Mouse (Mus musculus): ENCODE measurements around the gene Iqcj. TPM values are rescaled to one million over a fixed set of nuclear protein-coding genes. Genes with fewer than 3 reads are reported as not detected.
A peak's percentile ranks its signal among the peaks of the same experiment; 100 is the strongest.

Gene Iqcj
- polyA plus RNA-seq, 1 experiment from 2014 or later: not detected

- no peak for ATAC-seq
- TF ChIP-seq CTCF (IDR thresholded peaks at IDR 0.05; ENCODE audit: low read depth) (no peak), EP300 (IDR thresholded peaks at IDR 0.05; ENCODE audit: low read depth) (no peak)
- WGBS (ENCODE audit: insufficient replicate concordance): 78% methylated on average over 1 of the region's 1 CpGs
These were observed 123.8 kb downstream of the Iqcj start for GRCm38 (mm10) chr3:68015786-68016185.

GRCm38 (mm10) chr3:68019401-68019800 is 127.4 kb downstream of the Iqcj start:
- H3K4me3 ChIP-seq (ENCODE audit: low read depth, low read length): no peak overlapping the region
- ATAC-seq (no peak), DNase-seq (no peak)
- no peaks in the 10 kb centered on the region for H3K36me3 ChIP-seq (replicated peaks; ENCODE audit: insufficient read depth, low read length)
- no peaks in the 10 kb centered on the region for H3K4me1 ChIP-seq (ENCODE audit: insufficient read depth)
- no peaks in the 10 kb centered on the region for H3K9me3 ChIP-seq (ENCODE audit: low read length)
- no peak for TF ChIP-seq CTCF (IDR thresholded peaks at IDR 0.05; ENCODE audit: low read depth)
- TF ChIP-seq EP300 (IDR thresholded peaks at IDR 0.05; ENCODE audit: low read depth): no peak
- WGBS (ENCODE audit: insufficient replicate concordance): 65% methylated on average over 4 of the region's 4 CpGs
- H3K4me2 ChIP-seq (ENCODE audit: low read depth, low read length): no peak overlapping the region
- no peaks in the 10 kb centered on the region for H3K27me3 ChIP-seq (ENCODE audit: insufficient read depth, low read length)
- H3K27ac ChIP-seq (ENCODE audit: low read depth): no peak overlapping the region
- H3K9ac ChIP-seq (replicated peaks): no peak overlapping the region

More at GRCm38 (mm10) chr3:68015786-68016185, 123.8 kb downstream of the Iqcj start:
- H3K4me1 ChIP-seq (ENCODE audit: insufficient read depth): no peaks in the 10 kb centered on the region
- H3K9ac ChIP-seq (replicated peaks): no peak overlapping the region
- H3K9me3 ChIP-seq (ENCODE audit: low read length): no peaks in the 10 kb centered on the region
- no peak for DNase-seq
- H3K4me3 ChIP-seq (ENCODE audit: low read depth, low read length): no peak overlapping the region
- no peak overlapping the region for H3K27ac ChIP-seq (ENCODE audit: low read depth)
- no peaks in the 10 kb centered on the region for H3K27me3 ChIP-seq (ENCODE audit: insufficient read depth, low read length)
- H3K4me2 ChIP-seq (ENCODE audit: low read depth, low read length): no peak overlapping the region
- no peaks in the 10 kb centered on the region for H3K36me3 ChIP-seq (replicated peaks; ENCODE audit: insufficient read depth, low read length)

DNA sequence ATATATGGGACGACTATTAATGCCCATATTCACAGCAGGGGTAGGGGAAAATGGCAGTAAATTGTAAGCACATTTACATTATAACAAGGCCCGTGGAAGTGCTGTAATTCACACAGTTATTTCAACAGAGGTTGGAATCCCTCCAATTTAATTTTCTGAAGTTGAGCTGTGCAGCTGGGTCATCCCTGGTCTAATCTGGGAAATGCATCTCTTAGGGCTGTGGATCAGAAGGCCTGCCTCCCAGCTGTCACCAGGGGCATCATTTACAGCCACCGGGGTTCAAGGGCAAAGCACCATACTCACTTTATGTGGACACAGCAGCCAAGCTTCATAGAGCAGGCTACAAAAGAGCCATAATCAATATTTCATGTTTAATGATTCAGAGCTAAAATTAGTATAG is 144.1 kb downstream of the Iqcj start:
- Histone ChIP-seq H3K4me1 (ENCODE audit: insufficient read depth) (no peaks in the 10 kb centered on the region), H3K27ac (ENCODE audit: low read depth) (no peak overlapping the region), H3K9me3 (ENCODE audit: low read length) (no peaks in the 10 kb centered on the region), H3K4me3 (ENCODE audit: low read depth, low read length) (no peak overlapping the region), H3K4me2 (ENCODE audit: low read depth, low read length) (no peak overlapping the region), H3K9ac (replicated peaks) (no peak overlapping the region), H3K36me3 (replicated peaks; ENCODE audit: insufficient read depth, low read length) (no peaks in the 10 kb centered on the region), H3K27me3 (ENCODE audit: insufficient read depth, low read length) (no peaks in the 10 kb centered on the region)
- TF ChIP-seq EP300 (IDR thresholded peaks at IDR 0.05; ENCODE audit: low read depth) (no peak), CTCF (IDR thresholded peaks at IDR 0.05; ENCODE audit: low read depth) (no peak)
- WGBS (ENCODE audit: insufficient replicate concordance): 65% methylated on average over 3 of the region's 3 CpGs
- ATAC-seq: no peak
- no peak for DNase-seq

DNA sequence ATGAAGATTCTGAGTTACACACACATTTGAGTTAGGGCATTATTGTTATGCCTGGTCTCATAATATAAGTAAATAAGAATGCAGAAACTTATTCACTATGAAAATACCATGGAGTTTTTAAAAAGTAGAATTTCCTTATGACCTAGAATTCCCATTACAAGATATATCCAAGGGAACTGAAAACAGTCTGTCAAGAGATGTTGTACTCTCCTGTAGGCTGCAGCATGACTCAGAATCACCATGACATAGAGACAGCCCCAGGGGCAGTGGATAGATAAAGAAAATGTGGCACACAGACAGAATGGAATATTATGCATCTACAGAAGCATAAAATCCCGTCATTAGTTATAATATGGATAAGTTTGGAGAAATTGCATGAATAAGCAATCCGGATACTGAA is 150.9 kb downstream of the Iqcj start:
- no peak overlapping the region for H3K4me3 ChIP-seq (ENCODE audit: low read depth, low read length)
- no peak overlapping the region for H3K27ac ChIP-seq (ENCODE audit: low read depth)
- no peak for TF ChIP-seq EP300 (IDR thresholded peaks at IDR 0.05; ENCODE audit: low read depth)
- TF ChIP-seq CTCF (IDR thresholded peaks at IDR 0.05; ENCODE audit: low read depth): no peak
- 80% methylated on average over 2 of the region's 2 CpGs for WGBS (ENCODE audit: insufficient replicate concordance)
- ATAC-seq (no peak), DNase-seq (no peak)
- no peaks in the 10 kb centered on the region for H3K9me3 ChIP-seq (ENCODE audit: low read length)
- no peaks in the 10 kb centered on the region for H3K4me1 ChIP-seq (ENCODE audit: insufficient read depth)
- H3K9ac ChIP-seq (replicated peaks): no peak overlapping the region
- no peak overlapping the region for H3K4me2 ChIP-seq (ENCODE audit: low read depth, low read length)
- H3K36me3 ChIP-seq (replicated peaks; ENCODE audit: insufficient read depth, low read length): no peaks in the 10 kb centered on the region
- no peaks in the 10 kb centered on the region for H3K27me3 ChIP-seq (ENCODE audit: insufficient read depth, low read length)

- ATAC-seq (no peak), DNase-seq (no peak)
- peak; percentile 81 for TF ChIP-seq CTCF (IDR thresholded peaks at IDR 0.05; ENCODE audit: low read depth)
- TF ChIP-seq EP300 (IDR thresholded peaks at IDR 0.05; ENCODE audit: low read depth): no peak
- no peaks in the 10 kb centered on the region for H3K4me1 ChIP-seq (ENCODE audit: insufficient read depth)
- 45% methylated on average over 9 of the region's 9 CpGs for WGBS (ENCODE audit: insufficient replicate concordance)
- no peak overlapping the region for H3K9ac ChIP-seq (replicated peaks)
- no peak overlapping the region for H3K4me3 ChIP-seq (ENCODE audit: low read depth, low read length)
- no peaks in the 10 kb centered on the region for H3K27me3 ChIP-seq (ENCODE audit: insufficient read depth, low read length)
- H3K36me3 ChIP-seq (replicated peaks; ENCODE audit: insufficient read depth, low read length): no peaks in the 10 kb centered on the region
- no peaks in the 10 kb centered on the region for H3K9me3 ChIP-seq (ENCODE audit: low read length)
- H3K4me2 ChIP-seq (ENCODE audit: low read depth, low read length): no peak overlapping the region
- no peak overlapping the region for H3K27ac ChIP-seq (ENCODE audit: low read depth)
These were observed 153.7 kb downstream of the Iqcj start for GRCm38 (mm10) chr3:68045475-68046416.

DNA sequence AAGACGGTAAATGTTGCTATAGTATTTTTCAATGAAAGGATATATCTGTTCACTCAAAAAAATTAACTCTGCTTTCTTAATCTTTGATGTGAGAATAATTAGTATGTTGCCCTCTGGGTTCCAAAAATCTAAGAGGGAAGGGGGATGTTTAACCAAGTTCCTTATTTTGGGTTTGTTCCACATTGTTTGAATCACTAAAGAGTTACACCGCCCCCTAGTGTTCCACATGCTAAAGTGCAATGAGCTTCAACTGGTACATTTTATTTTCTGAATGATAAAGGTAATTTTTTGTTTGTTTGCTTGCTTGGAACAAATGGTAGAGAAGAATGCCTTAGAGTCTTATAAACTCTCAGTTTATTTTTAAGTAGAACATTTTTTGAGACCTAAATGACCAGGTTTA is 161.5 kb downstream of the Iqcj start:
- no peak overlapping the region for H3K4me2 ChIP-seq (ENCODE audit: low read depth, low read length)
- TF ChIP-seq CTCF (IDR thresholded peaks at IDR 0.05; ENCODE audit: low read depth) (peak; percentile 68), EP300 (IDR thresholded peaks at IDR 0.05; ENCODE audit: low read depth) (no peak)
- 47% methylated on average over 2 of the region's 2 CpGs for WGBS (ENCODE audit: insufficient replicate concordance)
- ATAC-seq: no peak
- H3K9me3 ChIP-seq (ENCODE audit: low read length): no peaks in the 10 kb centered on the region
- H3K9ac ChIP-seq (replicated peaks): no peak overlapping the region
- H3K4me3 ChIP-seq (ENCODE audit: low read depth, low read length): no peak overlapping the region
- H3K27ac ChIP-seq (ENCODE audit: low read depth): no peak overlapping the region
- H3K4me1 ChIP-seq (ENCODE audit: insufficient read depth): no peaks in the 10 kb centered on the region
- no peak for DNase-seq
- H3K36me3 ChIP-seq (replicated peaks; ENCODE audit: insufficient read depth, low read length): no peaks in the 10 kb centered on the region
- no peaks in the 10 kb centered on the region for H3K27me3 ChIP-seq (ENCODE audit: insufficient read depth, low read length)
